Mouse (Mus musculus) liver, embryonic 11.5 days (tissue): Measurements from ENCODE around the gene Rcvrn. TPM values are rescaled to one million over a fixed set of nuclear protein-coding genes. Genes with fewer than 3 reads are reported as not detected.

Experiments
- ATAC-seq: fragments of 200-750 bp; cut with Nextera tagmentation; replicated peaks from 2 replicates; pipeline ENCODE4 v1.8.0; 2017; ENCODE audit warnings: moderate number of reproducible peaks, mild to moderate bottlenecking, moderate TSS enrichment, moderate library complexity; ENCODE audit not compliant: low FRiP score
- DNase-seq: peaks from one replicate; pipeline ENCODE4 v3.0.0-alpha.2; 2017; ENCODE audit warnings: low spot score
- H3K27ac ChIP-seq: fragments of 300-500 bp; sonication (generic); 2 replicates; pipeline ENCODE4 v1.5.1; 2014; ENCODE audit warnings: mild to moderate bottlenecking, low read depth, low read length, control low read depth
- H3K27me3 ChIP-seq: fragments of 300-500 bp; sonication (generic); replicated peaks from 2 replicates; pipeline ENCODE4 v1.6.1; 2014; ENCODE audit warnings: low read length, mixed read lengths; ENCODE audit not compliant: control insufficient read depth, insufficient read depth
- H3K36me3 ChIP-seq: fragments of 300-500 bp; sonication (generic); 2 replicates; pipeline ENCODE4 v1.6.1; 2014; ENCODE audit warnings: mild to moderate bottlenecking, low read length, moderate library complexity, mixed read lengths; ENCODE audit not compliant: control insufficient read depth, insufficient read depth
- H3K4me1 ChIP-seq: fragments of 300-500 bp; sonication (generic); replicated peaks from 2 replicates; pipeline ENCODE4 v1.6.1; 2014; ENCODE audit warnings: low read length, mixed read lengths; ENCODE audit not compliant: control insufficient read depth, insufficient read depth
- H3K4me2 ChIP-seq: fragments of 300-500 bp; sonication (generic); 2 replicates; pipeline ENCODE4 v1.6.1; 2014; ENCODE audit warnings: mild to moderate bottlenecking, control low read depth, moderate library complexity
- H3K4me3 ChIP-seq: fragments of 300-500 bp; sonication (generic); 2 replicates; pipeline ENCODE4 v1.5.1; 2014; ENCODE audit warnings: low read depth, low read length, control low read depth
- H3K9ac ChIP-seq: fragments of 300-500 bp; sonication (generic); 2 replicates; pipeline ENCODE4 v1.6.1; 2014; ENCODE audit warnings: low read depth, low read length, control low read depth
- H3K9me3 ChIP-seq: fragments of 300-500 bp; sonication (generic); 2 replicates; pipeline ENCODE4 v1.6.1; 2016; ENCODE audit warnings: low read length, inconsistent platforms, mixed read lengths; ENCODE audit not compliant: control insufficient read depth
- WGBS: fragments of 180-500 bp; shearing (Covaris S2); extraction: QIAGEN DNeasy Blood & Tissue Kit; methylation state at CpG from one replicate; pipeline ENCODE4 v1.1.7; 2014; 5-methylcytosine and 5-hydroxymethylcytosine counted together
- polyA plus RNA-seq: library from polyadenylated mRNA; unstranded; fragments of >200 nt; fragmentation: Nextera tagmentation; extraction: Ambion mirVana; gene quantifications from 2 replicates; pipeline ENCODE4 v1.2.1, GENCODE M21; 2014

The Rcvrn gene
- polyA plus RNA-seq, 1 experiment from 2014 or later, result not detected

GRCm38 (mm10) chr11:67681871-67682270 is 13.3 kb upstream of the Rcvrn start:
- WGBS, result 90% methylated on average over 3 of the region's 3 CpGs
- DNase-seq (no peak), ATAC-seq (no peak)
- Histone ChIP-seq H3K9ac (no peak overlapping the region), H3K9me3 (no peaks in the 10 kb centered on the region), H3K4me3 (no peak overlapping the region), H3K27ac (no peak overlapping the region), H3K4me1 (no peaks in the 10 kb centered on the region), H3K27me3 (no peaks in the 10 kb centered on the region), H3K4me2 (no peak overlapping the region), H3K36me3 (no peaks in the 10 kb centered on the region)

- WGBS, result 84% methylated on average over 2 of the region's 2 CpGs
- no peak overlapping the region for H3K27ac ChIP-seq
- no peaks in the 10 kb centered on the region for H3K27me3 ChIP-seq
- no peaks in the 10 kb centered on the region for H3K4me1 ChIP-seq
- H3K36me3 ChIP-seq, result no peaks in the 10 kb centered on the region
- H3K4me3 ChIP-seq, result no peak overlapping the region
- no peak overlapping the region for H3K4me2 ChIP-seq
- no peak overlapping the region for H3K9ac ChIP-seq
- DNase-seq (no peak), ATAC-seq (no peak)
- H3K9me3 ChIP-seq, result no peaks in the 10 kb centered on the region
Observed at GRCm38 (mm10) chr11:67686109-67686508, 9.0 kb upstream of the Rcvrn start.

- Histone ChIP-seq H3K9me3 (no peaks in the 10 kb centered on the region), H3K27me3 (no peaks in the 10 kb centered on the region), H3K36me3 (no peaks in the 10 kb centered on the region), H3K27ac (no peak overlapping the region), H3K4me3 (no peak overlapping the region), H3K4me2 (no peak overlapping the region), H3K4me1 (no peaks in the 10 kb centered on the region), H3K9ac (no peak overlapping the region)
- WGBS, result 75% methylated on average over 4 of the region's 4 CpGs
- no peak for DNase-seq
- no peak for ATAC-seq
Observed at GRCm38 (mm10) chr11:67712976-67713375, 17.9 kb downstream of the Rcvrn start.

GRCm38 (mm10) chr11:67715382-67715781 is 20.3 kb downstream of the Rcvrn start:
- ATAC-seq (no peak), DNase-seq (no peak)
- 71% methylated on average over 4 of the region's 4 CpGs for WGBS
- H3K4me1 ChIP-seq, result no peaks in the 10 kb centered on the region
- no peak overlapping the region for H3K27ac ChIP-seq
- H3K27me3 ChIP-seq, result no peaks in the 10 kb centered on the region
- no peak overlapping the region for H3K9ac ChIP-seq
- H3K4me2 ChIP-seq, result no peak overlapping the region
- no peaks in the 10 kb centered on the region for H3K36me3 ChIP-seq
- no peaks in the 10 kb centered on the region for H3K9me3 ChIP-seq
- H3K4me3 ChIP-seq, result no peak overlapping the region

GRCm38 (mm10) chr11:67721485-67721884 is 26.4 kb downstream of the Rcvrn start:
- Histone ChIP-seq H3K9me3 (no peaks in the 10 kb centered on the region), H3K4me2 (no peak overlapping the region), H3K27me3 (no peaks in the 10 kb centered on the region), H3K4me3 (no peak overlapping the region), H3K4me1 (peaks cover 6% of the 10 kb centered on the region; the same call in 1 of the 2 replicates), H3K9ac (no peak overlapping the region), H3K36me3 (no peaks in the 10 kb centered on the region), H3K27ac (no peak overlapping the region)
- 72% methylated on average over 5 of the region's 5 CpGs for WGBS
- no peak for DNase-seq
- no peak for ATAC-seq

GRCm38 (mm10) chr11:67722399-67723156 is 27.5 kb downstream of the Rcvrn start:
- H3K9me3 ChIP-seq, result no peaks in the 10 kb centered on the region
- no peak overlapping the region for H3K4me3 ChIP-seq
- no peak overlapping the region for H3K4me2 ChIP-seq
- H3K9ac ChIP-seq, result no peak overlapping the region
- peak; percentile 74 for ATAC-seq
- WGBS, result 57% methylated on average over 7 of the region's 7 CpGs
- no peaks in the 10 kb centered on the region for H3K36me3 ChIP-seq
- H3K27ac ChIP-seq, result no peak overlapping the region
- peaks cover 6% of the 10 kb centered on the region; the same call in 1 of the 2 replicates for H3K4me1 ChIP-seq
- DNase-seq, result no peak
- no peaks in the 10 kb centered on the region for H3K27me3 ChIP-seq

GRCm38 (mm10) chr11:67723231-67724013 is 28.3 kb downstream of the Rcvrn start:
- H3K9ac ChIP-seq, result no peak overlapping the region
- no peak overlapping the region for H3K4me2 ChIP-seq
- H3K27me3 ChIP-seq, result no peaks in the 10 kb centered on the region
- 63% methylated on average over 8 of the region's 8 CpGs for WGBS
- H3K27ac ChIP-seq, result no peak overlapping the region
- DNase-seq, result no peak
- H3K4me3 ChIP-seq, result no peak overlapping the region
- no peak for ATAC-seq
- no peaks in the 10 kb centered on the region for H3K9me3 ChIP-seq
- peaks cover 6% of the 10 kb centered on the region; the same call in 1 of the 2 replicates for H3K4me1 ChIP-seq
- no peaks in the 10 kb centered on the region for H3K36me3 ChIP-seq

- no peak for DNase-seq
- H3K4me1 ChIP-seq, result no peaks in the 10 kb centered on the region
- no peak for ATAC-seq
- no peak overlapping the region for H3K27ac ChIP-seq
- H3K4me2 ChIP-seq, result no peak overlapping the region
- no peaks in the 10 kb centered on the region for H3K36me3 ChIP-seq
- no peak overlapping the region for H3K4me3 ChIP-seq
- WGBS, result 78% methylated on average over 6 of the region's 6 CpGs
- no peaks in the 10 kb centered on the region for H3K27me3 ChIP-seq
- no peaks in the 10 kb centered on the region for H3K9me3 ChIP-seq
- H3K9ac ChIP-seq, result no peak overlapping the region
Observed at GRCm38 (mm10) chr11:67727095-67727494, 32.0 kb downstream of the Rcvrn start.

GRCm38 (mm10) chr11:67728726-67729125 is 33.6 kb downstream of the Rcvrn start:
- no peak overlapping the region for H3K4me2 ChIP-seq
- no peak for ATAC-seq
- H3K4me1 ChIP-seq, result no peaks in the 10 kb centered on the region
- DNase-seq, result no peak
- no peak overlapping the region for H3K4me3 ChIP-seq
- no peaks in the 10 kb centered on the region for H3K27me3 ChIP-seq
- H3K9ac ChIP-seq, result no peak overlapping the region
- no peaks in the 10 kb centered on the region for H3K36me3 ChIP-seq
- H3K9me3 ChIP-seq, result no peaks in the 10 kb centered on the region
- no peak overlapping the region for H3K27ac ChIP-seq
